Mouse (Mus musculus) T-helper 17 cell (primary cell): ENCODE results near the gene Dusp2.

Experiments used
- in situ Hi-C, 2 experiments: fragments of 300-600 bp; cut with MboI, MseI; formaldehyde crosslinking; loops; 1 replicate in 1 of 2; 2 replicates in 1 of 2; pipeline ENCODE4 v1.15.1; 2025; ENCODE audit warnings: high pct_unique_total_duplicates in 2 of 2

Gene Dusp2

GRCm38 (mm10) chr2:127362459-127363281 is 26.7 kb downstream of the Dusp2 start, which contains the start of gene Adra2b:
Gene Adra2b (plus strand): TSS chr2:127363208.
- in situ Hi-C loops = loop anchor here in 1 of 2 experiments (10.0 kb wide), 1 partner anchor 92 kb away; no protein-coding TSS in a partner anchor

GRCm38 (mm10) chr2:127363282-127363652 is 27.3 kb downstream of the Dusp2 start:
- in situ Hi-C loops = loop anchor here in 1 of 2 experiments (10.0 kb wide), 1 partner anchor 92 kb away; no protein-coding TSS in a partner anchor

- in situ Hi-C loops = loop anchor here in 1 of 2 experiments (10.0 kb wide), 1 partner anchor 91 kb away; no protein-coding TSS in a partner anchor
These were observed 27.7 kb downstream of the Dusp2 start for GRCm38 (mm10) chr2:127363696-127364095.

- in situ Hi-C loops = loop anchor here in 1 of 2 experiments (10.0 kb wide), 1 partner anchor 90 kb away; no protein-coding TSS in a partner anchor
These were observed 28.5 kb downstream of the Dusp2 start for GRCm38 (mm10) chr2:127364452-127364851.

- in situ Hi-C loops = loop anchor here in 1 of 2 experiments (10.0 kb wide), 1 partner anchor 88 kb away; no protein-coding TSS in a partner anchor
These were observed 31.3 kb downstream of the Dusp2 start for GRCm38 (mm10) chr2:127367126-127367820.

GRCm38 (mm10) chr2:127369703-127370376 is 33.9 kb downstream of the Dusp2 start:
- in situ Hi-C loops = loop anchor here in 1 of 2 experiments (5.0 to 10.0 kb wide), 2 partner anchors 37 to 85 kb away; no protein-coding TSS in a partner anchor

GRCm38 (mm10) chr2:127370561-127371483 is 34.9 kb downstream of the Dusp2 start:
- in situ Hi-C loops = loop anchor here in 1 of 2 experiments (5.0 kb wide), 1 partner anchor 36 kb away; no protein-coding TSS in a partner anchor

GRCm38 (mm10) chr2:127371484-127371861 is 35.5 kb downstream of the Dusp2 start:
- in situ Hi-C loops = loop anchor here in 1 of 2 experiments (5.0 kb wide), 1 partner anchor 36 kb away; no protein-coding TSS in a partner anchor

GRCm38 (mm10) chr2:127372082-127372481 is 36.1 kb downstream of the Dusp2 start:
- in situ Hi-C loops = loop anchor here in 1 of 2 experiments (5.0 kb wide), 1 partner anchor 35 kb away; no protein-coding TSS in a partner anchor

- in situ Hi-C loops = loop anchor here in 1 of 2 experiments (5.0 kb wide), 1 partner anchor 33 kb away; no protein-coding TSS in a partner anchor
These were observed 38.2 kb downstream of the Dusp2 start for GRCm38 (mm10) chr2:127374131-127374530.

- in situ Hi-C loops = no loop called here
These were observed 39.1 kb downstream of the Dusp2 start for GRCm38 (mm10) chr2:127375087-127375486.

- in situ Hi-C loops = no loop called here
These were observed 39.9 kb downstream of the Dusp2 start for GRCm38 (mm10) chr2:127375759-127376341.

GRCm38 (mm10) chr2:127376423-127377051 is 40.6 kb downstream of the Dusp2 start:
- in situ Hi-C loops = no loop called here

GRCm38 (mm10) chr2:127377942-127378610 is 42.1 kb downstream of the Dusp2 start:
- in situ Hi-C loops = no loop called here

GRCm38 (mm10) chr2:127378611-127378990 is 42.6 kb downstream of the Dusp2 start:
- in situ Hi-C loops = no loop called here

- in situ Hi-C loops = no loop called here
These were observed 43.3 kb downstream of the Dusp2 start for GRCm38 (mm10) chr2:127379250-127379649.

- in situ Hi-C loops = no loop called here
These were observed 47.9 kb downstream of the Dusp2 start for GRCm38 (mm10) chr2:127383881-127384280.

- in situ Hi-C loops = no loop called here
These were observed 51.6 kb downstream of the Dusp2 start for GRCm38 (mm10) chr2:127387521-127387920.
